Mouse (Mus musculus): ENCODE results near the gene Capn8. TPM values are rescaled to one million over a fixed set of nuclear protein-coding genes. Genes with fewer than 3 reads are reported as not detected.

The Capn8 gene
- total and polyA plus RNA-seq, 3 experiments: not detected

DNA sequence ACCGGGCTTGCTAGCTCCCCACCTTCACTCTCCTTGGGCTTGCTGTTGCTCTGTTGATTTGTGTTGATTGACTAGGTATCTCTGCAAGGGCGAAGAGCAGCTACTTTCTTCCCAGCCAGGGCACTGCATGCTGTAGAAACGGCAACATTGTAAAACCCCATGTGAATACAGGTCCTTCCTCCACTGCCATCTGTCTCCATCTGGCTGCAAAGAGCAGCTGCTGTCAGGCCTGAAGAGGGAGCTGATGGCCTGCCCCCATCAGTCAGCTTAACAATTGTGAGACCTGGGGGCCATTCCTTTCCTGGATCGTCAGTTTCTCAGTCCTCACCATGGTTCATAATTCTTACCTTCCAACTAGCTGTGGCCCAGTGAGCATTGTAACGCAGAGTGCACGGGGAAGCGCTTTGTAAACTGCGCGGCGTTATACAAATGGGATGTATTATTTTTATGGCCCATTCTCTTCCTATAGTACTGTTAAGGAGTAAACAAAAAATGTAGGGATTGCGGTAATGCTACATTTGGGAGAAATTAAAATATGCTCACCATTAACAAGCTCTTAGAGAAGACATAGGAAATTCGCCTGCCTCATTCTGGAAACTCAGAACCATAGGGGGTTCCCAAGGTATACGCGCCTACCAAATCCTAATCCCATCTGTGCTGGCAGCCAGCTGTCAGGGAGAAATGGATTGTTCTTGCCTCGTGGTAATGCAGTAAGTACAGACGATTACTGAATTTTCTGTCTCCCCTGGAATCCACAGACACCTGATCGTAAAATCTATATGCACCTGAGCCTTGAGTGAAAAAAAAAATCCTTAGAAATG is 40.7 kb downstream of the Capn8 start:
- ATAC-seq (ENCODE audit: extremely low read depth, insufficient number of reproducible peaks, low FRiP score, poor library complexity, severe bottlenecking) (no peak), DNase-seq (ENCODE audit: low spot score) (no peak)
- peaks cover 71% of the 10 kb centered on the region for H3K9me3 ChIP-seq (replicated peaks)
- no peaks in the 10 kb centered on the region for H3K27me3 ChIP-seq (ENCODE audit: insufficient read depth, low read length)
- TF ChIP-seq TAL1 (conservative IDR thresholded peaks at IDR 0.05; ENCODE audit: low read depth, low read length) (no peak), CTCF (IDR thresholded peaks at IDR 0.05; ENCODE audit: low read depth, low read length) (no peak), GATA1 (IDR thresholded peaks at IDR 0.05; ENCODE audit: borderline replicate concordance, low read length) (no peak), GATA2 (IDR thresholded peaks at IDR 0.05; ENCODE audit: borderline replicate concordance, low read depth, low read length) (no peak), POLR2AphosphoS5 (IDR thresholded peaks at IDR 0.05; ENCODE audit: insufficient replicate concordance, low read depth, low read length) (no peak)
- H3K4me3 ChIP-seq (ENCODE audit: low read depth, low read length): no peak overlapping the region
- H3K36me3 ChIP-seq (replicated peaks): no peaks in the 10 kb centered on the region
- H3K4me1 ChIP-seq (ENCODE audit: insufficient read depth, low read depth, low read length): no peaks in the 10 kb centered on the region

DNA sequence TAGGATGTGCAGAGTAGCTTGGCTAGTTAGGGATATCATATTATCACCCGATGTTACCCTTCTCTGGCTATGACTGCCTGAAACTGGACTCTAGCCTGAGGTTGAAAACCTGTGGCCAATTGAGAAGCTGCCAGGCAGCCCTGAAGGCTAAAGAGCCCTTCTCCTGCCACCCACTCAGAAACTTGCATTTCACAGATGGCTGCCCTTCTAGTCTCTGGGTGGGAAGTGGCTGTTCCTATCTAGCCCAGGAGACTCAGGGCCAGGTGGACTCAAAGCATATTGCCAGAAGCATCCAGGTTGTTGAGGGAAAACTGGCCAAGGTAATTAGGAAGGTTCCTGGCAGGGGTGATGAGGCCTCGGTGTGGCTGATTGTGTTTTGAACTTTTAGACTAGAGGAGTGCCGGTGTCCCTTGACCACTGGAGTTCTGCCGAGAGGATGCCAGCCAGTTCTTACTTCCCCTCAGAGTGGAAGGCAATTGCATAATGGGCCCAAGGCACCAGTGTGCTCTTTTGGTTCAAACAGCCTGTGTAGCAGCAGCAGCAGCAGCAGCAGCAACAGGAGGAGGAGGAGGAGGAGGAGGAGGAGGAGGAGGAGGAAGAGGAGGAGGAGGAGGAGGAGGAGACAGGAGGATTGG is 45.0 kb downstream of the Capn8 start:
- no peak for TF ChIP-seq CTCF (IDR thresholded peaks at IDR 0.05; ENCODE audit: low read depth, low read length)
- TF ChIP-seq TAL1 (conservative IDR thresholded peaks at IDR 0.05; ENCODE audit: low read depth, low read length): no peak
- TF ChIP-seq GATA1 (IDR thresholded peaks at IDR 0.05; ENCODE audit: borderline replicate concordance, low read length): no peak
- TF ChIP-seq GATA2 (IDR thresholded peaks at IDR 0.05; ENCODE audit: borderline replicate concordance, low read depth, low read length): no peak
- TF ChIP-seq POLR2AphosphoS5 (IDR thresholded peaks at IDR 0.05; ENCODE audit: insufficient replicate concordance, low read depth, low read length): no peak
- Histone ChIP-seq H3K36me3 (replicated peaks) (no peaks in the 10 kb centered on the region), H3K27me3 (ENCODE audit: insufficient read depth, low read length) (no peaks in the 10 kb centered on the region), H3K9me3 (replicated peaks) (peaks cover 71% of the 10 kb centered on the region), H3K4me1 (ENCODE audit: insufficient read depth, low read depth, low read length) (no peaks in the 10 kb centered on the region), H3K4me3 (ENCODE audit: low read depth, low read length) (no peak overlapping the region)
- DNase-seq (ENCODE audit: low spot score) (no peak), ATAC-seq (ENCODE audit: extremely low read depth, insufficient number of reproducible peaks, low FRiP score, poor library complexity, severe bottlenecking) (no peak)

DNA sequence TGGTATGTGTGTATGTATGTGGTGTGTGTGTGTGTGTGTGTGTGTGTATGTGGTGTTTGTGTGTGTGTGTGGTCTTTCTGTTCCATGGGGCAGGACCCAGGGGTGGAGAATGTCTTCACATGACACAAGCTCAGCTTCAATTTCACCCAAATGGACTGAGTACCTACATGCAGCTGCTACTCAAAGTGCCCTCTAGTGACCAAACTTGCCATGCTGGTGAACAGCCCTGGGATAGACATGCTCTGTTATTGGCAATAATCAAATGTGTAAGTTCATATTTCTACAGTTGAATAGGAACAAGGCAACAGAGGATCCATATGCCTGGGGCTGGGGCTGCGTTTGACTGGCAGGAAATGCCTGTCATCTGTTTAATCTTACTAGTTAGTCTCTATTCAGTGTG is 50.7 kb downstream of the Capn8 start:
- DNase-seq (ENCODE audit: low spot score) (no peak), ATAC-seq (ENCODE audit: extremely low read depth, insufficient number of reproducible peaks, low FRiP score, poor library complexity, severe bottlenecking) (no peak)
- no peaks in the 10 kb centered on the region for H3K27me3 ChIP-seq (ENCODE audit: insufficient read depth, low read length)
- H3K4me3 ChIP-seq (ENCODE audit: low read depth, low read length): no peak overlapping the region
- no peaks in the 10 kb centered on the region for H3K36me3 ChIP-seq (replicated peaks)
- TF ChIP-seq CTCF (IDR thresholded peaks at IDR 0.05; ENCODE audit: low read depth, low read length) (no peak), TAL1 (conservative IDR thresholded peaks at IDR 0.05; ENCODE audit: low read depth, low read length) (no peak), GATA2 (IDR thresholded peaks at IDR 0.05; ENCODE audit: borderline replicate concordance, low read depth, low read length) (no peak), POLR2AphosphoS5 (IDR thresholded peaks at IDR 0.05; ENCODE audit: insufficient replicate concordance, low read depth, low read length) (no peak)
- H3K4me1 ChIP-seq (ENCODE audit: insufficient read depth, low read depth, low read length): no peaks in the 10 kb centered on the region
- peaks cover 79% of the 10 kb centered on the region for H3K9me3 ChIP-seq (replicated peaks)

DNA sequence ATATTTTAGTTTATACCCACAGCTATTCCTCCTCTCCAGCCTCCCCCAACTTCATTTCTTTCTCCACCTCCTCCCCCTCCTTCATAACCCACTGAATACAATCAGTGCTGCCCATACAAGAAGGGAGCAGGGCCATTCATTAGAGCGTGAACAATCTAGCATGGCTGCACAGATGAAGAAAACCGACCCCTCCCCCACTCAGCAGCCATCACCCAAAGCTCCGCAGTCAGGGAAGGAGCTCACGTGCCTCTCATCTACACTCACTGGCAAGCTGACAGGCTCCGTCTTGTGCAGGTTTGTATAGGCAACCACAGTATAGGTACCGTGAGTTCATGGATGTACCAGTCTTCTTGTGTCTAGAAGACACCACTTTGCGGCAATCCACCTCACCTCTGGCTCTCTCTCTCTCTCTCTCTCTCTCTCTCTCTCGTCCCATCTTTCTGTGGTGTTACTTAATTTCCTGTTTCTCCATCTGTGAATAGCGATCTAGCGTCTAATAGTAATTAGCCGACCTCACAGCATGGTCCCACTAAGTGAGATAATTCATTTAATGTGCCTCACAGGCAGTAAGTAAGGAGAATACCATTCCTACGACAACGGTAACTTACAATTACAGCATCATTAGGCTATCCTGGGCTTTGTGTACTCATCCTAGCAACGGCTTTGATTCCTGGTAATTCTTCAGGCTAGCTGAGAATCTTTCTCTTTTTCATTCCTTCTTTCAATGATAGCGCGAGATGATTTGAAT is 53.6 kb downstream of the Capn8 start:
- no peaks in the 10 kb centered on the region for H3K27me3 ChIP-seq (ENCODE audit: insufficient read depth, low read length)
- H3K36me3 ChIP-seq (replicated peaks): no peaks in the 10 kb centered on the region
- H3K4me1 ChIP-seq (ENCODE audit: insufficient read depth, low read depth, low read length): no peaks in the 10 kb centered on the region
- H3K9me3 ChIP-seq (replicated peaks): peaks cover 78% of the 10 kb centered on the region
- no peak for TF ChIP-seq CTCF (IDR thresholded peaks at IDR 0.05; ENCODE audit: low read depth, low read length)
- TF ChIP-seq TAL1 (conservative IDR thresholded peaks at IDR 0.05; ENCODE audit: low read depth, low read length): no peak
- TF ChIP-seq GATA1 (IDR thresholded peaks at IDR 0.05; ENCODE audit: borderline replicate concordance, low read length): no peak
- no peak for TF ChIP-seq POLR2AphosphoS5 (IDR thresholded peaks at IDR 0.05; ENCODE audit: insufficient replicate concordance, low read depth, low read length)
- TF ChIP-seq GATA2 (IDR thresholded peaks at IDR 0.05; ENCODE audit: borderline replicate concordance, low read depth, low read length): no peak
- ATAC-seq (ENCODE audit: extremely low read depth, insufficient number of reproducible peaks, low FRiP score, poor library complexity, severe bottlenecking) (no peak), DNase-seq (ENCODE audit: low spot score) (no peak)
- no peak overlapping the region for H3K4me3 ChIP-seq (ENCODE audit: low read depth, low read length)

DNA sequence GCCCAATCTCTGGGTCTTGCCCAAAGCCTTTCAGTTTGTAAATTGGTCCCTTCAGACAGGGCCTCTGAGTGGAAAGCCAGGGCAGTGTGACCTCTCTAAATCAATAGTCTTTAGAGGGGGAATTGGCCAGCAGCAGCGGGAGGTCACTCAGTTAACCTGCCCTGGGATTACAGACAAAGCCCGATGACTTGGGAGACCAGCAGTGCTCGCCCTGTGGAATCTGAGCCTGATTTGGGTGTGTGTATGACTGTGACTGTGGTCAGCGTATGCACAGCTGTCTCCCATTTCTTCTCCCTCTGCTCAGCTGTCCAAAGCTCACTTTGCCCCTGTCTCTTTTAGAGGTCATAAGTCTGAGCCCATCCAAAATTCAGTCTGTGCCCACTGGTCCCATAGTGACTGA is 55.7 kb downstream of the Capn8 start:
- ATAC-seq (ENCODE audit: extremely low read depth, insufficient number of reproducible peaks, low FRiP score, poor library complexity, severe bottlenecking) (no peak), DNase-seq (ENCODE audit: low spot score) (no peak)
- Histone ChIP-seq H3K27me3 (ENCODE audit: insufficient read depth, low read length) (no peaks in the 10 kb centered on the region), H3K4me1 (ENCODE audit: insufficient read depth, low read depth, low read length) (no peaks in the 10 kb centered on the region), H3K4me3 (ENCODE audit: low read depth, low read length) (no peak overlapping the region), H3K9me3 (replicated peaks) (peaks cover 81% of the 10 kb centered on the region), H3K36me3 (replicated peaks) (no peaks in the 10 kb centered on the region)
- TF ChIP-seq CTCF (IDR thresholded peaks at IDR 0.05; ENCODE audit: low read depth, low read length): no peak
- TF ChIP-seq GATA1 (IDR thresholded peaks at IDR 0.05; ENCODE audit: borderline replicate concordance, low read length): no peak
- no peak for TF ChIP-seq POLR2AphosphoS5 (IDR thresholded peaks at IDR 0.05; ENCODE audit: insufficient replicate concordance, low read depth, low read length)
- no peak for TF ChIP-seq GATA2 (IDR thresholded peaks at IDR 0.05; ENCODE audit: borderline replicate concordance, low read depth, low read length)
- TF ChIP-seq TAL1 (conservative IDR thresholded peaks at IDR 0.05; ENCODE audit: low read depth, low read length): no peak

DNA sequence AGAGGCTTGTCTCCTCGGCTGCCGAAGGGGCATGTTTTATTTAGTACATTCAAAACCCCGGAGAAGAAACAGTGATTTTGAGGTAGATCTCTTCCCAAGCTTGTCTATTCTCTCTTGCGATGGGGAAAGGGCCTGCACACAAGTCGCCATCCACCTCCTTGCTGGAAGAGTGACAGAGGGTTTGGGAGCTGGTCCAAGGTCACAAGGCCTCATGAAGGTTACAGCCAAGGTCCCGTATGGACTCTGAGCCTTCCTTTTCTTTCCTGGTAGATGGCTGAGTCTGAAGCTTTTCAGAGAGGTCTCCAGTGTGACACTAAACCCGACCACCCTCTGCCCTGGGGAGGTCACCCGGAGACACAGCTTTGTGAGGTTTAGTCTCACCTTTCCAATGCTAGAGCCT is 56.4 kb downstream of the Capn8 start:
- Histone ChIP-seq H3K27me3 (ENCODE audit: insufficient read depth, low read length) (no peaks in the 10 kb centered on the region), H3K9me3 (replicated peaks) (peaks cover 80% of the 10 kb centered on the region), H3K4me1 (ENCODE audit: insufficient read depth, low read depth, low read length) (no peaks in the 10 kb centered on the region), H3K4me3 (ENCODE audit: low read depth, low read length) (no peak overlapping the region), H3K36me3 (replicated peaks) (no peaks in the 10 kb centered on the region)
- TF ChIP-seq CTCF (IDR thresholded peaks at IDR 0.05; ENCODE audit: low read depth, low read length) (no peak), TAL1 (conservative IDR thresholded peaks at IDR 0.05; ENCODE audit: low read depth, low read length) (no peak), GATA2 (IDR thresholded peaks at IDR 0.05; ENCODE audit: borderline replicate concordance, low read depth, low read length) (no peak), POLR2AphosphoS5 (IDR thresholded peaks at IDR 0.05; ENCODE audit: insufficient replicate concordance, low read depth, low read length) (no peak), GATA1 (IDR thresholded peaks at IDR 0.05; ENCODE audit: borderline replicate concordance, low read length) (no peak)
- ATAC-seq (ENCODE audit: extremely low read depth, insufficient number of reproducible peaks, low FRiP score, poor library complexity, severe bottlenecking): no peak
- no peak for DNase-seq (ENCODE audit: low spot score)
